Mouse (Mus musculus): ENCODE results near the gene Accsl. TPM values are rescaled to one million over a fixed set of nuclear protein-coding genes. Genes with fewer than 3 reads are reported as not detected.

The Accsl gene
- polyA plus RNA-seq, 1 experiment from 2014 or later = 0.21 TPM

GRCm38 (mm10) chr2:93890143-93890542 lies 21.2 kb upstream of the Accsl start:
- Histone ChIP-seq H3K4me1 (replicated peaks) (no peaks in the 10 kb centered on the region), H3K9me3 (replicated peaks) (no peaks in the 10 kb centered on the region)
- WGBS (ENCODE audit: insufficient replicate concordance) = 66% methylated on average over 8 of the region's 8 CpGs

GRCm38 (mm10) chr2:93889071-93889470 lies 20.1 kb upstream of the Accsl start:
- no peaks in the 10 kb centered on the region for H3K36me3 ChIP-seq
- H3K27ac ChIP-seq = no peak overlapping the region
- no peak overlapping the region for H3K4me2 ChIP-seq
- H3K9me3 ChIP-seq (replicated peaks) = no peaks in the 10 kb centered on the region
- no peak overlapping the region for H3K9ac ChIP-seq
- ATAC-seq (ENCODE audit: low read depth) = no peak
- no peaks in the 10 kb centered on the region for H3K4me1 ChIP-seq (replicated peaks)
- no peak overlapping the region for H3K4me3 ChIP-seq (replicated peaks)
- no peaks in the 10 kb centered on the region for H3K27me3 ChIP-seq
- no peak for DNase-seq
- WGBS (ENCODE audit: insufficient replicate concordance) = 34% methylated on average over 7 of the region's 7 CpGs

More at GRCm38 (mm10) chr2:93890143-93890542, 21.2 kb upstream of the Accsl start:
- no peak overlapping the region for H3K4me2 ChIP-seq
- DNase-seq = no peak
- ATAC-seq (ENCODE audit: low read depth) = no peak
- no peaks in the 10 kb centered on the region for H3K36me3 ChIP-seq
- H3K27ac ChIP-seq = no peak overlapping the region
- no peak overlapping the region for H3K4me3 ChIP-seq (replicated peaks)
- H3K9ac ChIP-seq = no peak overlapping the region
- no peaks in the 10 kb centered on the region for H3K27me3 ChIP-seq

DNA sequence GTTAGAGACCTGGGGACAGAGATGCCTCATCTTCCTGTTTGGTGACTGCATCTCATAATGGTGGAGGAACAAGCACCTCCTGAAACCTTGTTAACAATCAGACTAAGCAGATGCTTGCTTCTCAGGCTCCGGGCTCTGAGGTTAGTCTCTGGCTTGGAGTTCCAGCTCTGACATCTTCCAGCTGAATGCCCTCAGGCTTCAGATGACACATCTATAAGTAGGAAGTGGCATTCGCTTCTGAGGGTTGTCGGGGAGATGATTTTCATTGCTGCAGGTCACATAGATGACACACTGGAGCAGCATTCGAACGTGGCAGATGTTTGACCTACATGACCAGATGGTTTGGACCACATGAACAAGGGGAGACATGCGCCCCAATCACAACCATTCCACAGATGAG lies 19.4 kb upstream of the Accsl start:
- Histone ChIP-seq H3K27me3 (no peaks in the 10 kb centered on the region), H3K9me3 (replicated peaks) (no peaks in the 10 kb centered on the region), H3K9ac (no peak overlapping the region), H3K4me2 (no peak overlapping the region), H3K4me1 (replicated peaks) (no peaks in the 10 kb centered on the region), H3K27ac (no peak overlapping the region), H3K4me3 (replicated peaks) (no peak overlapping the region), H3K36me3 (no peaks in the 10 kb centered on the region)
- ATAC-seq (ENCODE audit: low read depth) (no peak), DNase-seq (no peak)
- 73% methylated on average over 6 of the region's 6 CpGs for WGBS (ENCODE audit: insufficient replicate concordance)

- ATAC-seq (ENCODE audit: low read depth) = no peak
- DNase-seq = no peak
- Histone ChIP-seq H3K36me3 (no peaks in the 10 kb centered on the region), H3K9ac (no peak overlapping the region), H3K27ac (no peak overlapping the region), H3K9me3 (replicated peaks) (no peaks in the 10 kb centered on the region), H3K27me3 (no peaks in the 10 kb centered on the region), H3K4me3 (replicated peaks) (no peak overlapping the region), H3K4me2 (no peak overlapping the region), H3K4me1 (replicated peaks) (no peaks in the 10 kb centered on the region)
- WGBS (ENCODE audit: insufficient replicate concordance) = 19% methylated on average over 11 of the region's 11 CpGs
Observed at GRCm38 (mm10) chr2:93887273-93887672, 18.3 kb upstream of the Accsl start.

- H3K27me3 ChIP-seq = no peaks in the 10 kb centered on the region
- 43% methylated on average over 10 of the region's 10 CpGs for WGBS (ENCODE audit: insufficient replicate concordance)
- no peak for DNase-seq
- no peak overlapping the region for H3K27ac ChIP-seq
- no peaks in the 10 kb centered on the region for H3K9me3 ChIP-seq (replicated peaks)
- H3K4me1 ChIP-seq (replicated peaks) = no peaks in the 10 kb centered on the region
- no peak overlapping the region for H3K4me2 ChIP-seq
- no peak for ATAC-seq (ENCODE audit: low read depth)
- no peaks in the 10 kb centered on the region for H3K36me3 ChIP-seq
- no peak overlapping the region for H3K4me3 ChIP-seq (replicated peaks)
- H3K9ac ChIP-seq = no peak overlapping the region
Observed at GRCm38 (mm10) chr2:93886013-93886794, 17.2 kb upstream of the Accsl start.

GRCm38 (mm10) chr2:93883066-93883465 lies 14.1 kb upstream of the Accsl start:
- no peak for ATAC-seq (ENCODE audit: low read depth)
- no peaks in the 10 kb centered on the region for H3K27me3 ChIP-seq
- no peak overlapping the region for H3K27ac ChIP-seq
- no peaks in the 10 kb centered on the region for H3K9me3 ChIP-seq (replicated peaks)
- no peak overlapping the region for H3K9ac ChIP-seq
- no peak overlapping the region for H3K4me2 ChIP-seq
- no peak for DNase-seq
- H3K4me1 ChIP-seq (replicated peaks) = no peaks in the 10 kb centered on the region
- 48% methylated on average over 5 of the region's 5 CpGs for WGBS (ENCODE audit: insufficient replicate concordance)
- H3K4me3 ChIP-seq (replicated peaks) = no peak overlapping the region
- no peaks in the 10 kb centered on the region for H3K36me3 ChIP-seq

DNA sequence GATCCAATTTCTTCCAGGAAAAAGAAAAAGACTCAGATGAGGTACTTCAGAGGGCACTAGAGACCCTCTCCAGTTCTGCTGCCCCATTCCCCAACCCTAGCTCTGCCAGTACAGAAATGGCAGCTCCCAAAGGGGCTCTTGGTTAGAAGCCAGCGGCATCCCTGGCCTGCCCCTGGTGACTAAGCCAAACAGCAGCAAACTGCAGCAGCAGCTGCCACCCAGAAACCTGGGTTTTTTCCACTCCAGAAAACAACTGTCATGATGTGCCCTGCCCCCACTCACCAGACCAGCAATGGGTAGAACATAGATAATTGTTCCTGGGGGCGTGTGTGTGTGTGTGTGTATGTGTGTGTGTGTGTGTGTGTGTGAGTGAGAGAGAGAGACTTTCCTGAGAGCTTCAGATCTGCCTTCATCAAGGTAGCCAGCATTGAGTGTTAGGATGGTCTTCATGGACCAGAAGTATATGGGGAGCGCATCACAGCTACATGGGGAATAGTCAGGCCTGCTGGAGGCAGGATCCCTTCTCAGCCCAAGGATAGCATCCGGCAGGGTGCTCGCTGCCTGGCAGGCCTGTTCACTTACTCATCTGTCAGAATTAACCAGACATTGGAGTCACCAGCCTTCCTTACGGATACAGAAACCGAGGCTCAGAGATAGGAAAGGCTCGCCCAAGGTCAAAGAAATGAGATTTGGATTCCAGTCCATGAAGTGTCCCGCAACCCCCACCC lies 12.8 kb upstream of the Accsl start:
- H3K4me1 ChIP-seq (replicated peaks) = no peaks in the 10 kb centered on the region
- H3K9ac ChIP-seq = no peak overlapping the region
- ATAC-seq (ENCODE audit: low read depth) (no peak), DNase-seq (no peak)
- H3K27me3 ChIP-seq = no peaks in the 10 kb centered on the region
- 75% methylated on average over 9 of the region's 9 CpGs for whole genome bisulfite sequencing (ENCODE audit: insufficient replicate concordance)
- H3K9me3 ChIP-seq (replicated peaks) = no peaks in the 10 kb centered on the region
- H3K4me3 ChIP-seq (replicated peaks) = no peak overlapping the region
- no peak overlapping the region for H3K4me2 ChIP-seq
- no peak overlapping the region for H3K27ac ChIP-seq
- H3K36me3 ChIP-seq = no peaks in the 10 kb centered on the region

DNA sequence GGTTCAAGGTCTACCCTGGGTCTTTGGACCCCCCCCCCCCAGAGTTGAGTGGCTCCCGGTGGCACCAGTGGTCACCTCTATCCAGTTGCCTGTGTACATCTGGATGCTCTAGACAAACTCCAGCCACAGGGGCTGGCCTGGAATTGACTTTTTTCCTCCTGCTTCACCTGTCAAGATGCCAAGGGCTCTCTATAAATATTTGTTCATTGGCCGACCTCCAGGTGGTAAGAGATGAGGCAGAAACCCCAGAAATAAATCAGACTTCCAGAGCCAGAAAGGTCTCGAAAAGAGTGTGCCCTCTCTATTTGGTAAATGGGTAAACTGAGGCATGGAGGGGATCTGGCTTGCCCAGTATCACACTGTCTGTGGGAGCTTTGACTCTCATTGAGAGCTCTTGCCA lies 12.0 kb upstream of the Accsl start:
- Histone ChIP-seq H3K4me2 (no peak overlapping the region), H3K9ac (no peak overlapping the region), H3K4me1 (replicated peaks) (no peaks in the 10 kb centered on the region), H3K27me3 (no peaks in the 10 kb centered on the region), H3K4me3 (replicated peaks) (no peak overlapping the region), H3K27ac (no peak overlapping the region), H3K9me3 (replicated peaks) (no peaks in the 10 kb centered on the region), H3K36me3 (no peaks in the 10 kb centered on the region)
- WGBS (ENCODE audit: insufficient replicate concordance) = 53% methylated on average over 3 of the region's 3 CpGs
- DNase-seq = no peak
- ATAC-seq (ENCODE audit: low read depth) = no peak

- Histone ChIP-seq H3K27ac (no peak overlapping the region), H3K4me3 (replicated peaks) (no peak overlapping the region), H3K9me3 (replicated peaks) (no peaks in the 10 kb centered on the region), H3K9ac (no peak overlapping the region), H3K27me3 (no peaks in the 10 kb centered on the region), H3K4me2 (no peak overlapping the region), H3K4me1 (replicated peaks) (no peaks in the 10 kb centered on the region), H3K36me3 (no peaks in the 10 kb centered on the region)
- WGBS (ENCODE audit: insufficient replicate concordance) = 59% methylated on average over 8 of the region's 8 CpGs
- DNase-seq (no peak), ATAC-seq (ENCODE audit: low read depth) (no peak)
Observed at GRCm38 (mm10) chr2:93880450-93880849, 11.5 kb upstream of the Accsl start.

DNA sequence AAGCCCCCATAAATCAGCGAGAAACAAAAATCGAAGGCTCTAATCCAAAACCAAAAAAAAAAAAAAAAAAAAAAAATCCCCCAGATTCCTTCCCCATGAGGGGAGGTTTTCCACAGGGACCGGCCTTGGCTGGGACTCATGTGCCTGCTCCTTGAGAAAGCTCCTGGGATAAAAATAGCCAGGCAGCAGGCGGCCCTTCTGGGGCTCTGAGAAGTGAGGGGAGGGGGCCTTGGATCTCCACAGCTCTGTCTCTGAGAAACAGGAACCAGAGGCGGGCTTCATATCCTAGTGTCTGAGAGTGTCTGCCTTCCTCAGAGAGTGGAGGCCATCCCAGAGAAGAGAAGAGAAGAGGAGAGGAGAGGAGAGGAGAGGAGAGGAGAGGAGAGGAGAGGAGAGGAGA lies 8.0 kb upstream of the Accsl start:
- ATAC-seq (ENCODE audit: low read depth) (no peak), DNase-seq (no peak)
- H3K9me3 ChIP-seq (replicated peaks) = no peaks in the 10 kb centered on the region
- no peaks in the 10 kb centered on the region for H3K36me3 ChIP-seq
- H3K27me3 ChIP-seq = no peaks in the 10 kb centered on the region
- no peak overlapping the region for H3K4me2 ChIP-seq
- peaks cover 9% of the 10 kb centered on the region for H3K4me1 ChIP-seq (replicated peaks)
- no peak overlapping the region for H3K9ac ChIP-seq
- WGBS (ENCODE audit: insufficient replicate concordance) = 41% methylated on average over 5 of the region's 5 CpGs
- no peak overlapping the region for H3K4me3 ChIP-seq (replicated peaks)
- no peak overlapping the region for H3K27ac ChIP-seq

GRCm38 (mm10) chr2:93874606-93875005 lies 5.6 kb upstream of the Accsl start:
- Histone ChIP-seq H3K36me3 (no peaks in the 10 kb centered on the region), H3K4me1 (replicated peaks) (peaks cover 9% of the 10 kb centered on the region), H3K9me3 (replicated peaks) (no peaks in the 10 kb centered on the region), H3K27ac (no peak overlapping the region), H3K9ac (no peak overlapping the region), H3K27me3 (no peaks in the 10 kb centered on the region), H3K4me2 (no peak overlapping the region), H3K4me3 (replicated peaks) (no peak overlapping the region)
- ATAC-seq (ENCODE audit: low read depth) (no peak), DNase-seq (no peak)
- WGBS (ENCODE audit: insufficient replicate concordance) = 61% methylated on average over 3 of the region's 3 CpGs

DNA sequence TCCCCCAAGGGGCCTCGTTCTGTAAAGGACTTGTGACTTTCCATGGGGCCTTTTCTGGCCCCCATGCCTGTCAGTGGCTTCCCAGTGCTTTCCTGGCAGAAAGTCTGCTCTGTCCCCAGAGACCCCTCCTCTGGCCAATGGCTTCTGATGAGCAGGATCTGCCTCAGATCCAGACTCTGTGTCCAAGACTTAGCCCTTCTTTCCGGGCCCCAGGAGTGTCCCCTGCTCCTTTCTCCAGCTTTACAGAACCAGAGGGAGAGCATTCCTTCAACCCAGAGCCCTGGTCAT lies 5.2 kb upstream of the Accsl start:
- H3K27me3 ChIP-seq = no peaks in the 10 kb centered on the region
- H3K36me3 ChIP-seq = no peaks in the 10 kb centered on the region
- H3K4me1 ChIP-seq (replicated peaks) = peaks cover 9% of the 10 kb centered on the region
- ATAC-seq (ENCODE audit: low read depth) (no peak), DNase-seq (no peak)
- 9% methylated on average over 2 of the region's 2 CpGs for WGBS (ENCODE audit: insufficient replicate concordance)
- no peak overlapping the region for H3K9ac ChIP-seq
- H3K4me3 ChIP-seq (replicated peaks) = no peak overlapping the region
- no peak overlapping the region for H3K4me2 ChIP-seq
- H3K27ac ChIP-seq = no peak overlapping the region
- no peaks in the 10 kb centered on the region for H3K9me3 ChIP-seq (replicated peaks)

All from liver, embryonic 13.5 days (tissue).